Mouse (Mus musculus) G1E (cell line): ENCODE results near the gene Mrpl52. TPM values are rescaled to one million over a fixed set of nuclear protein-coding genes. Genes with fewer than 3 reads are reported as not detected.

Experiments
- ATAC-seq: 2 replicates; pipeline ENCODE4 v1.8.0; 2016; ENCODE audit warnings: mild to moderate bottlenecking; ENCODE audit not compliant: insufficient number of reproducible peaks, poor library complexity, low FRiP score, severe bottlenecking; ENCODE audit errors: extremely low read depth
- DNase-seq: peaks from one replicate; pipeline ENCODE4 v3.0.0; 2012; ENCODE audit warnings: low spot score
- H3K27me3 ChIP-seq: 2 replicates; pipeline ENCODE4 v1.6.1; 2012; ENCODE audit warnings: mild to moderate bottlenecking, low read length, inconsistent platforms; ENCODE audit not compliant: insufficient read depth
- H3K36me3 ChIP-seq: replicated peaks from 2 replicates; pipeline ENCODE3; 2012; ENCODE audit warnings: mild to moderate bottlenecking, inconsistent platforms
- H3K4me1 ChIP-seq: 2 replicates; pipeline ENCODE4 v1.6.1; 2012; ENCODE audit warnings: low read depth, low read length, inconsistent platforms, mixed read lengths; ENCODE audit not compliant: insufficient read depth
- H3K4me3 ChIP-seq: 2 replicates; pipeline ENCODE4 v1.5.1; 2012; ENCODE audit warnings: low read depth, mild to moderate bottlenecking, inconsistent platforms, low read length, moderate library complexity, mixed read lengths
- H3K9me3 ChIP-seq: replicated peaks from 2 replicates; pipeline ENCODE4 v1.6.1; 2012; ENCODE audit warnings: inconsistent platforms
- CTCF ChIP-seq: IDR thresholded peaks from 2 replicates; pipeline ENCODE4 v1.5.1; 2012; ENCODE audit warnings: low read depth, low read length, inconsistent platforms, mixed read lengths
- GATA1 ChIP-seq: IDR thresholded peaks from 2 replicates; pipeline ENCODE4 v1.6.1; 2012; ENCODE audit warnings: borderline replicate concordance, low read length, inconsistent platforms, mixed read lengths
- GATA2 ChIP-seq: IDR thresholded peaks from 2 replicates; pipeline ENCODE4 v1.6.1; 2012; ENCODE audit warnings: low read depth, low read length, inconsistent platforms, borderline replicate concordance
- POLR2AphosphoS5 ChIP-seq: IDR thresholded peaks from 2 replicates; pipeline ENCODE4 v1.6.1; 2012; ENCODE audit warnings: low read depth, low read length, inconsistent platforms; ENCODE audit not compliant: insufficient replicate concordance
- TAL1 ChIP-seq: conservative IDR thresholded peaks from 2 replicates; pipeline ENCODE4 v1.6.1; 2012; ENCODE audit warnings: low read depth, low read length, inconsistent platforms, mixed read lengths
- polyA plus RNA-seq: library from polyadenylated mRNA; stranded (reverse); fragments of >175 nt; gene quantifications from 2 replicates; pipeline ENCODE4 v1.2.3, GENCODE M21; 2012
- total RNA-seq, 2 experiments: library from RNA; stranded (forward) in 1 of 2; stranded (reverse) in 1 of 2; fragments of 200-1000 nt in 1 of 2; fragments of >200 nt in 1 of 2; fragmentation: Nextera tagmentation in 1 of 2; gene quantifications; 2 replicates each; pipeline ENCODE4 v1.2.3; 2014 to 2017

Mrpl52 gene
- total and polyA plus RNA-seq, 3 experiments = 238 to 1,643 (median 318) TPM

DNA sequence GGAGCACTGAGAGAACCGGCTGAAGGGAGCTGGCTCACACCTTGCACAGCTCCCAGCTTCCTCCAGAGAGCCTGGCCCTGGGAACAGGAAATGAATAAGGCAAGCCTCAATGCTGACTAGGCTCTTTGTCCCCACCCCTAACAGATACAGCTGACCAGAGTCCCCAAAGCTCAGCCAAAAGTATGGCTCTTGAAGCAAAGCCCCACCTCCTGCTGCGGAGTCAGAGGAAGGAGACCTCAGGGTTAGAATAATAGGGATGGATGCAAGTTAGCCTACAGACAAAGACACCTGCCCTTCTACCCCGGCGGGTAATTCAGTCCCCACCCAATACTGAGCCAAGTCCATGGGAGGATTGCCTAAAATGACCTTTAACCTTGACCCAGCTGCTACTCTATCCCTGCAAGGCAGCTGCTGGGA lies 43.3 kb upstream of the Mrpl52 start:
- TF ChIP-seq TAL1 = no peak
- no peak for TF ChIP-seq POLR2AphosphoS5
- TF ChIP-seq GATA2 = no peak

DNA sequence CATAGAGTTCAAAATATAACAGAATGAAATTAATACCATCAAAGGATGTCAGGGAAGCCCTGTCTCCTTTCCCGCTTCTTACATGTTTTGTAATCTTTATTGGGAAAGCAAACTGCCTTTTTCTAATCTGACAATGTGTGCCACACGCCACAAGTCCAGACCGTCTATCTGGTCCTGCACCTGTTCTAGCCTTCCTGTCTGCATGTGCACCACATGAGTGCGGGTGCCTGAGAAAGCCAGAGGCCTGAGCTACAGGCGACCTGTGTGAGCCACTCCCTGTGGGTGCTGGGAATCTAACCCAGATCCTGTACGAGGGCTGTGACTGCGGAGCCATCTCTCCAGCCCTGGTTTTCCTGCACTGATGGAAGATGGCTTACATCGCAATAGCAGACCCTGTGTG lies 42.3 kb upstream of the Mrpl52 start:
- ATAC-seq (no peak), DNase-seq (no peak)
- H3K36me3 ChIP-seq = no peaks in the 10 kb centered on the region
- H3K4me3 ChIP-seq = no peak overlapping the region
- H3K4me1 ChIP-seq = peaks cover 5% of the 10 kb centered on the region
- H3K27me3 ChIP-seq = peaks cover 25% of the 10 kb centered on the region
- no peaks in the 10 kb centered on the region for H3K9me3 ChIP-seq
- TF ChIP-seq TAL1 (no peak), POLR2AphosphoS5 (no peak)

More for the DNA sequence above, 43.3 kb upstream of the Mrpl52 start:
- Histone ChIP-seq H3K4me1 (peaks cover 8% of the 10 kb centered on the region), H3K4me3 (no peak overlapping the region), H3K9me3 (no peaks in the 10 kb centered on the region), H3K36me3 (no peaks in the 10 kb centered on the region), H3K27me3 (peaks cover 19% of the 10 kb centered on the region)
- DNase-seq (no peak), ATAC-seq (no peak)

GRCm38 (mm10) chr14:54385968-54386618 lies 40.6 kb upstream of the Mrpl52 start:
- no peak for TF ChIP-seq CTCF
- TF ChIP-seq POLR2AphosphoS5 = no peak
- TF ChIP-seq GATA1 = no peak
- no peak for TF ChIP-seq TAL1
- no peak for TF ChIP-seq GATA2
- Histone ChIP-seq H3K9me3 (no peaks in the 10 kb centered on the region), H3K27me3 (peaks cover 28% of the 10 kb centered on the region), H3K36me3 (no peaks in the 10 kb centered on the region), H3K4me3 (no peak overlapping the region), H3K4me1 (no peaks in the 10 kb centered on the region; the same call in 1 of the 2 replicates)
- ATAC-seq (no peak), DNase-seq (no peak)

- Histone ChIP-seq H3K4me1 (no peaks in the 10 kb centered on the region; the same call in 1 of the 2 replicates), H3K4me3 (no peak overlapping the region), H3K9me3 (no peaks in the 10 kb centered on the region), H3K27me3 (peaks cover 26% of the 10 kb centered on the region), H3K36me3 (no peaks in the 10 kb centered on the region)
- no peak for DNase-seq
- no peak for TF ChIP-seq GATA2
- no peak for TF ChIP-seq POLR2AphosphoS5
- no peak for TF ChIP-seq GATA1
- no peak for TF ChIP-seq TAL1
- no peak for TF ChIP-seq CTCF
- no peak for ATAC-seq
Measured at GRCm38 (mm10) chr14:54387546-54387945, 39.2 kb upstream of the Mrpl52 start.

DNA sequence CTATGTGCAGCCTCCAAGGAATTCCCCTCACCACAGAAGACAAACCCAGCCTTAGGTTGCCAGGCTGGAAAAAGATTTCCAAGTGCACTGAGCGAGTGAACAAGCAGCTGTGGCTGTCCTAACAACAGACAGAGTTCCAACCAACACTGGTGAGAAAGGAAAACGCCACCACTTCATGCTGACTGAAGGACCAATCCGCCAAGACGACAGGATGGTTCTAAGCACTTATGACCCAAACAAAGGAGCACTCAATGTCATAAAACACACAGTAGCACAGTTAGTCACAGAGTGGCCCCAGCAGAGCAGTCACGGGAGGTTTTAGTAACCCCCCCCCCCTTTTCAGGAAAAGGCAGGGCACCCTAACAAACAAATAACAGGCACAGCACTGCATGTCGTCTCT lies 35.9 kb upstream of the Mrpl52 start:
- H3K36me3 ChIP-seq = no peaks in the 10 kb centered on the region
- H3K4me3 ChIP-seq = no peak overlapping the region
- TF ChIP-seq CTCF (no peak), TAL1 (no peak), GATA1 (no peak), GATA2 (no peak), POLR2AphosphoS5 (no peak)
- no peaks in the 10 kb centered on the region for H3K4me1 ChIP-seq
- H3K9me3 ChIP-seq = no peaks in the 10 kb centered on the region
- DNase-seq (no peak), ATAC-seq (no peak)
- peaks cover 15% of the 10 kb centered on the region; the same call in 1 of the 2 replicates for H3K27me3 ChIP-seq

DNA sequence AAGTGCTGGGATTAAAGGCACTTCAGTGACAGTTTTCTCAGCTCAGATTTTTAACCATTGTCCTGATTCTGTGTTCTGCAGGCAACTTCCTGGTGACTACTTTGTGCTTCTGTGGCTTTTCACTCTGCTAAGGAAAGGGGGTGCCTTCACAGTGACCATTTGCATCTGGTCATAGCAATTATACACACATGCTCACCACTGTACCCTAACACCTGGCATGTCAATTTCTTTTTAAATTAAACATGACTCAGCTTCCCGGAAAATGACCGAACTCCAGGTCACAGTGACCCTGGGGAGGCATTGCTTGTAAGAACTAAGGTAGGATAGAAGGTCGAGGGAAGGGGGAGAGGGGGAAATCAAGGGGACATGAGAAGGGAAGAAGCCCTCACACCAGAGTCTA lies 32.9 kb upstream of the Mrpl52 start:
- Histone ChIP-seq H3K27me3 (peaks cover 21% of the 10 kb centered on the region; the same call in 1 of the 2 replicates), H3K36me3 (no peaks in the 10 kb centered on the region), H3K9me3 (no peaks in the 10 kb centered on the region), H3K4me3 (no peak overlapping the region), H3K4me1 (no peaks in the 10 kb centered on the region)
- DNase-seq (no peak), ATAC-seq (no peak)
- no peak for TF ChIP-seq TAL1
- no peak for TF ChIP-seq GATA1
- no peak for TF ChIP-seq POLR2AphosphoS5
- no peak for TF ChIP-seq CTCF
- no peak for TF ChIP-seq GATA2

DNA sequence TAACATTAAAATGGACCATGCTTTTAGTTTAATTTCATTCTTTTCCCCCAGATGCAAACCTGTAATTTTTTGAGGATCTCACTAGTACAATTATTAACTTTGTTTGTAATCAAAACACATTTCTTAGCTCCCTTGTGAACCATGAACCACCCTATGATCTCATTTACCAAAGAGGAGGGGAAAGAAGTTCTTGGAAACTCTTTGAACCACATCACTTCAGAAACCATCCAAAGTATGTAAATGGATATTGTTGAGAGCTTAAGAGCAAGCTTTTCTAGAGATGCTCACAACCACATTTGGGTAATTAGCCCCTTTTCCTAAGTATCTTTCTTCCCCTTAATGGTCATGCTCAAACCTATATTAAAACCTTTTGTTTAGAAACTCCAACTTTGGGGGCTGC lies 32.4 kb upstream of the Mrpl52 start:
- Histone ChIP-seq H3K27me3 (peaks cover 19% of the 10 kb centered on the region; the same call in 1 of the 2 replicates), H3K9me3 (no peaks in the 10 kb centered on the region), H3K4me1 (no peaks in the 10 kb centered on the region), H3K36me3 (no peaks in the 10 kb centered on the region), H3K4me3 (no peak overlapping the region)
- TF ChIP-seq GATA1 = no peak
- TF ChIP-seq GATA2 = no peak
- TF ChIP-seq CTCF = no peak
- TF ChIP-seq TAL1 = no peak
- no peak for TF ChIP-seq POLR2AphosphoS5
- no peak for ATAC-seq
- DNase-seq = no peak
